Mouse (Mus musculus) frontal cortex, adult 2 months (tissue): ENCODE data around the gene Tbc1d22a. TPM values are rescaled to one million over a fixed set of nuclear protein-coding genes. Genes with fewer than 3 reads are reported as not detected.

ENCODE experiments used
- DNase-seq, 2 experiments: peaks; one replicate each; pipeline ENCODE4 v3.0.0; 2022; ENCODE audit warnings: low spot score in 1 of 2; ENCODE audit errors: extremely low spot score in 1 of 2
- polyA plus RNA-seq: library from polyadenylated mRNA; depleted of rRNA; stranded (reverse); fragments of >200 nt; gene quantifications from 2 replicates; pipeline ENCODE4 v1.2.3, GENCODE M21; 2012

Gene Tbc1d22a
- polyA plus RNA-seq, 1 experiment, result 29.4 TPM

DNA sequence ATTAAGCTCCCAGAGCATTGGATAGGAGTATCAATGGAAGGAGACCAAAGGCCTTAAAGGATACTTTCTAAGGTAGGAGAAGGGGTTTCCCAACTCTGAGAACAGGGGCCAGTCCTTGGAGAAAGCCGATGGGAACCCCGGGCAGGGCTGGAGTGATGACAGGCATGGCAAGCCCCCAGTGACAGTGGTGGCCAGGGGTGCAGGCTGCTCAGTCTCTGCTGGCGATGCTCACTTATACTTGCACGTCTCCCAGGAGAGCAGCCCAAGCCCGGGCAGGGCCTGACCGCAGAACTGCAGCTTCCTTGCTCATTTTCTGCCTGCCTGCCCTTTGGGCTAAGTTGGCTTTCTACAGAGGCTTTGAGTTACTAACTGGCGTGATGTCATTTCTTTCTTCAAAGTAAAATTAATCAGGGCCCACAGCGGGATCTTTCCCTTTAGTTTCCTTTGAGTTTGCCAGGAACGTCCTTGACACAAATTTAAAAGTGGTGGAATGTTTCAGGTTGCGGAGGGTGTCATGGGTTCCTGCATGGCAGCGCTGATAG is 217.4 kb downstream of the Tbc1d22a start:
- DNase-seq, result no peak

DNA sequence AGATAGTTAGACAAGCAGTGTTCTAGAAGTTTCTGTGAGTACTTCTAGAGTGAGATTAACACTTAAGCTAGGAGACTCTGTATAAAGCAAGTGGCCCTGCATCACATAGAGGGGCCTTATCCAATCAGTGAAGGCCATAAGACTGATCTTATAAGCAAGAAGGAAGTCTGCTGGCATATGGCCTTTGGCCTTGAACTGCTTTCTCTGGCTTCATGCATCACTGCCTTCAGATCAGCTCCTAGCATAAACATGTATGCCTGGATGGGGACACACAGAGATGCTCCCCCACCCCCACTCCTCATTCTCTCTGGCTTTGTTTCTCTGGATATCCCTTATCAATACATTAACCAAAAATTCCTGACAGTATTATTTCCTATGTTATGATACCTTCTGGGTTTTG is 218.5 kb downstream of the Tbc1d22a start:
- DNase-seq, result no peak

- no peak for DNase-seq
Observed at GRCm38 (mm10) chr15:86433378-86433777, 219.1 kb downstream of the Tbc1d22a start.

- no peak for DNase-seq
Observed at GRCm38 (mm10) chr15:86434241-86434640, 220.0 kb downstream of the Tbc1d22a start.

- DNase-seq, result no peak
Observed at GRCm38 (mm10) chr15:86437346-86437745, 223.1 kb downstream of the Tbc1d22a start.

- DNase-seq, result no peak
Observed at GRCm38 (mm10) chr15:86439015-86439796, 224.9 kb downstream of the Tbc1d22a start.

DNA sequence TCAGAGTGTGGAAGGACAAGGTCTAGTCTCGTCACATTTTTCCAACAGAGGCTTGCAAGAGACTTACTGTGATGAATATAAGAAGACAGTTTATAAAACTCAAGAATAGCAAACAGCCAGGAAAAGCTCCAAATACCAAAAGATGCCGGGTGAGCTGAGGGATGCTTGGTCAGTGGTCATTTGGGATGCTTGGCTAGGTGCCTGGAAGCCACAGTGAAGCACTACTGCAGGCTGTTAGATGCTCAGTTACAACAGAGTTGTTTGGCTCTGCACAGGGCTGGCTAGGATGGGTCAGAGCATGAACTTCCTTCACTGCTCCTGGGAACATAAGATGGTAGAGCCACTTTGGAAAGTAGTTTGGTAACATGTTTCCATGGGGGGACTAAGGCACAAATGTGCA is 230.0 kb downstream of the Tbc1d22a start:
- no peak for DNase-seq

- DNase-seq, result no peak
Observed at GRCm38 (mm10) chr15:86446064-86446463, 231.8 kb downstream of the Tbc1d22a start.

GRCm38 (mm10) chr15:86447251-86447650 is 233.0 kb downstream of the Tbc1d22a start:
- DNase-seq, result no peak

DNA sequence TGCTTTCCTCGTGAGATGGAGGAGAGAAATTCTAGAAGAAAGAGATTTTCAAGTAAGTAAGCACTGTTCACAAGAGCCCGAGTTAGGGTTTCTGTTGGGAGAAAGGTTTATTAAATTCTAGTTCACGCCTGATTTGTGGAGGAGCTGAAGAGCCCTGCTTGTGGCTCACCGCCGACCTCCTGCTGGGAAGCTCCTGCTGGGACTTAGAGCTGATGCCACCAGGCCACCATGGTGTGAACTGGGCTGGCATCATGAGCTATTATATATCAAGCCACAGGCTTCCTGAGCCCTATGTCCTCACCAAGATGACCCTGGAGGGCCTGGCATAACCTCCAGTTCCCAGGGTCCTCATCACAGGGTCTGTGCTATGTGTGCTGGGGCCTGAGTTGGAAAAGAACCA is 235.0 kb downstream of the Tbc1d22a start:
- DNase-seq, result no peak

DNA sequence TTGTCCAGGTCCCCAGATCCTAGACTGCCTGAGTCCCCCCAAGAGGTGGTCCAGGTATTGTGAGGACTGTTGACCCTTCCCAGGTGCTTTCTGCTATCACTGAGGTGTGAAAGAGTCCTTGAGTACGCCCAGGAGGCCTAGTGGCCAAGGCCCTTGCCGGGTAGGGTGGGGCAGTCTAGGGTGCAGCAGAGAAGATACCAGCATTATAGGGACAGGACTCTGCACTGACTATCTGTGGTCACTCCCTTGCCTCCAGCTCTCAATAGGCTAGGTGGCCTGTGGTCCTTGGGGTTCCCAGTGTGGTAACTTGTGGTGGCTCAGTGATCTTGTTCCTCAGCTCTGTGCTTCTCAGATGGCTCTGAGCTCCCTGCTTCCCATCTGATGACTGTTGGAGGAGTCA is 235.5 kb downstream of the Tbc1d22a start:
- no peak for DNase-seq

DNA sequence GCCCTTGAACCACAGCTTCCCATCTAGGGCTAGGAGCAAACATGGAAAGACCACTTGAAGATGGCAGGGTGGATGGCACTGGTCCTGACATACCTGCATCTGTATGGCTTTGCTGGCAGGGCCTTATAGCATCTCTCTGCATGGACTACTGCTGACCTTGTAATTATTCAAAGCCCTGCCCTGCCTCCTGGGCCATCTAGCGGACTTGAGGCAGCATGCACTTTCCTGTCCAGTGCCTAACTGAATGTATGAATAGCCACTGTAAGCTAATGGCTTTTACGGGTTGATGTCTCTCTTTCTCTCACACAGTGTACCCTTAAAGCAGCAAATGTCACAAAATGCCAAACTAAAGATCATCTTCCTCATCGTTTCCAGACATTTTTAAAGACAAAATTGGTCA is 245.2 kb downstream of the Tbc1d22a start:
- no peak for DNase-seq

GRCm38 (mm10) chr15:86462636-86463035 is 248.4 kb downstream of the Tbc1d22a start:
- no peak for DNase-seq

DNA sequence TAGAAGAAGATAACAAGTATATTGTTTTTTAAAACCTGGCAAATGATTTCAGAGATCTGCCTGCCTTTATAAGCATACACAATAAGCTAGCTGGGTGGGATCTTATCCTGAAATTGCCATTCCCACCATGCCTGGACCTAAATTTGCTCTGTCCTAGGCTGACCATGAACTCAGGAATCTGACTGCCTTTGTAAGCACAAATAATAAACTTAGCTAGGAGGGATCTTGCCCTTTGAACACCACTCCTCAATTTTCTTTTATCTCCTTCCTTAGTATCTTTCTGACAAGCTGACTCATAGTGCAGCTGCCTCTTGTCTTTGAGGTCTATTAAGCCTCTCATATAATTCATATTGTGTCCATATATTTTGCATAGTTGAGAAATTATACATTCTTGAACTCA is 253.8 kb downstream of the Tbc1d22a start:
- DNase-seq, result no peak

- DNase-seq, result peak; percentile 14 to 48
Observed at GRCm38 (mm10) chr15:86471136-86471535, 256.9 kb downstream of the Tbc1d22a start.

DNA sequence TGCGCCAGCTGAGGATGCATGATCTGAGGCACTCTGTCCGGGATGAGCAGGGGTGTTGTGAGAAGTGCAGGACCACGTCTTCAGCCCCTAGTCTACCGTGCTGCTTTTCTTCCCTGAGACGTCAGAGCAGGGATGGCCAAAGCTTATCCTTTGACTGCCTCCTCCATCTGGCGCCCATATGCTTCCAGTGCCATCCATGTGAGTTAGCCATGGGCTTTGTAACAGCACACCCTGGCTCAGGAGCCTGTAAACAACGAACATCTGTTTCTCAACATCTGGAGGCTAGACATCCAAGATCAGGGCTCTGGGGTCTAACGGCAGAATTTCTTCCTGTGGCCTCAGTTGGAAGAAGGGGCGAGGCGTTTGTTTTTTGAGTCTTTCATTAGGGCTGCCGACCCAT is 259.2 kb downstream of the Tbc1d22a start:
- DNase-seq, result no peak

GRCm38 (mm10) chr15:86474951-86475350 is 260.7 kb downstream of the Tbc1d22a start:
- no peak for DNase-seq

DNA sequence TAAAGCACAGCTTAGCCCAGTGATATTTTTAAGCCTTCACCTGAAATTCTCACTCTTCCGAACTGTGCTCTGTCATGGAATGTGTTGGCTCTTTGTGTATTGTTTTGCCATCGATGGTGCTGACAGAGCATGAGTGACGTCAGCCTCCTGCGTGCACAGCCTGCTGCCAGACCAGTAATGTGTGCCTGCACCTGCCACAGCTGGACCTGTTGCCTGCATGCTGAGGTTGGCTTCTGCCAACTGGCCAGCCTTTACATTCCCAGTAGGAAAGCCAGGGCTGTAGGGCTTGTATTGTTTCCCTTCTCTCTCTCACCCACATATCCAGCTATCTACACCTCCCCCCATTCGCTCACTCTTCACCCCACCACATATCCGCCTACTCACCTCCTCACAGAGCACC is 262.2 kb downstream of the Tbc1d22a start:
- DNase-seq, result no peak

GRCm38 (mm10) chr15:86477032-86477431 is 262.8 kb downstream of the Tbc1d22a start:
- no peak for DNase-seq

DNA sequence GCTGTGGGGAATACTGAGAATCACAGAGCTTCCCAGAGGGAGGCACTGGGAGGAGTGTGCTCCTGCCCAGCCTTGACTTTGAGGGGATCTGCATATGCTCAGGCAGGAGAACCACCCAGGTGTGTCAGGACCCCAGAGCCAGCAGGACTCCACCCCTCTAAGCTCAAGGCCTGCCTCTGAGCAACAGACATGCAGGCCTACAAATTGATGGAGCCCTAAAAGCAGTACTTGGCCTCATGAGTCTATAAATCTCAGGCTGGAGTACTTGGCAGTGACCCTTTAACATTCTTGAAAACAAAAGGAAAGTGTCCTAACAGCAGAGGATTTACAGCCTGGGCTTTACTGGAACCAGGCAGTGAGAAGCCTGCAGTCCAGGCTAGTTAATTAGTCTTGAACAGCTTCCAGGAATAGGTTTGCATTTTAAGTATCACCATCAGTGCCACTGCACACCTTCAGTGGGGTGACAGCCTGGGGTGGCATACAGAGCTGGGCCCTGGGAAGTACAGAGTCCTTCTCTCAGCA is 263.3 kb downstream of the Tbc1d22a start:
- no peak for DNase-seq

- DNase-seq, result no peak
Observed at GRCm38 (mm10) chr15:86478685-86479502, 264.6 kb downstream of the Tbc1d22a start.
